Mouse (Mus musculus): ENCODE results near the gene Gm13078. TPM values are rescaled to one million over a fixed set of nuclear protein-coding genes. Genes with fewer than 3 reads are reported as not detected.

Gene Gm13078
- total RNA-seq (2021), result not detected
- long read RNA-seq, experiment 1, result 0 reads
- long read RNA-seq, experiment 2, result 0 reads

- DNase-seq (ENCODE audit: low spot score in 2 of 2), result no peak
Observed at GRCm38 (mm10) chr4:143719155-143719554, at the start of gene Gm13078. Gene Gm13078 (plus strand): TSS chr4:143719455.

GRCm38 (mm10) chr4:143702611-143703010, 16.6 kb upstream of the Gm13078 start, which contains the start of gene Gm13089:
Gene Gm13089 (minus strand): TSS chr4:143702711.
- no peak for DNase-seq (ENCODE audit: low spot score in 2 of 2)

Other genes starting within 250 kb of the Gm13078 start
- not detected for gene Gm13043, start 208.1 kb upstream of the Gm13078 start, total RNA-seq (2021)
- not detected for gene Gm13040, start 183.5 kb upstream of the Gm13078 start, total RNA-seq (2021)
- not detected for gene BC080695, start 167.8 kb upstream of the Gm13078 start, total RNA-seq (2021)
- gene Gm13057, start 167.7 kb upstream of the Gm13078 start, total RNA-seq (2021), result not detected
- gene Gm13083, start 104.5 kb upstream of the Gm13078 start, total RNA-seq (2021), result not detected
- not detected for gene Gm13088, start 62.2 kb upstream of the Gm13078 start, total RNA-seq (2021)
- gene Gm13089, start 16.7 kb upstream of the Gm13078 start, total RNA-seq (2021), result not detected
- gene Gm13023, start 69.9 kb downstream of the Gm13078 start, total RNA-seq (2021), result not detected
- not detected for gene Gm13084, start 96.6 kb downstream of the Gm13078 start, total RNA-seq (2021)
- not detected for gene Gm13103, start 127.0 kb downstream of the Gm13078 start, total RNA-seq (2021)
- gene Pramef6, start 180.9 kb downstream of the Gm13078 start, total RNA-seq (2021), result not detected
- not detected for gene Pramef25, start 231.6 kb downstream of the Gm13078 start, total RNA-seq (2021)
- gene Gm13101, start 247.5 kb downstream of the Gm13078 start, total RNA-seq (2021), result not detected

All from adrenal gland, postnatal 4 days (tissue).